Mouse (Mus musculus) heart, embryonic 10.5 days (tissue): ENCODE results near the gene Trim71. TPM values are rescaled to one million over a fixed set of nuclear protein-coding genes. Genes with fewer than 3 reads are reported as not detected.

ENCODE experiments used
- DNase-seq: peaks from one replicate; pipeline ENCODE4 v3.0.0-alpha.2; 2017; ENCODE audit warnings: low spot score
- H3K27ac ChIP-seq: fragments of 300-500 bp; sonication (generic); 2 replicates; pipeline ENCODE4 v1.5.1; 2016; ENCODE audit warnings: mild to moderate bottlenecking
- H3K27me3 ChIP-seq: fragments of 300-500 bp; sonication (generic); 2 replicates; pipeline ENCODE4 v1.6.1; 2016; ENCODE audit warnings: mild to moderate bottlenecking; ENCODE audit not compliant: poor library complexity, insufficient read depth, severe bottlenecking
- H3K36me3 ChIP-seq: fragments of 300-500 bp; sonication (generic); 2 replicates; pipeline ENCODE4 v1.6.1; 2016; ENCODE audit warnings: mild to moderate bottlenecking, moderate library complexity
- H3K4me1 ChIP-seq: fragments of 300-500 bp; sonication (generic); 2 replicates; pipeline ENCODE4 v1.6.1; 2016; ENCODE audit warnings: mild to moderate bottlenecking
- H3K4me3 ChIP-seq: fragments of 300-500 bp; sonication (generic); 2 replicates; pipeline ENCODE4 v1.5.1; 2016; ENCODE audit warnings: mild to moderate bottlenecking, moderate library complexity
- H3K9me3 ChIP-seq: fragments of 300-500 bp; sonication (generic); 2 replicates; pipeline ENCODE4 v1.6.1; 2016; ENCODE audit warnings: mild to moderate bottlenecking, moderate library complexity
- WGBS: fragments of 180-500 bp; shearing (Covaris S2); methylation state at CpG from one replicate; pipeline ENCODE4 v1.1.7; 2016; 5-methylcytosine and 5-hydroxymethylcytosine counted together
- polyA plus RNA-seq: library from polyadenylated mRNA; unstranded; fragments of >200 nt; fragmentation: Nextera tagmentation; extraction: Ambion mirVana; gene quantifications from 2 replicates; pipeline ENCODE4 v1.2.1, GENCODE M21; 2016

The Trim71 gene
- polyA plus RNA-seq, 1 experiment from 2014 or later: 3.1 TPM

GRCm38 (mm10) chr9:114568682-114569474, 4.7 kb upstream of the Trim71 start:
- H3K27ac ChIP-seq: no peak overlapping the region
- 85% methylated on average over 5 of the region's 5 CpGs for WGBS
- no peaks in the 10 kb centered on the region for H3K9me3 ChIP-seq
- H3K4me3 ChIP-seq: no peak overlapping the region
- H3K4me1 ChIP-seq: 0 out of 2 replicates have a peak, but pooled peaks cover 3% of the 10 kb centered on the region
- no peaks in the 10 kb centered on the region for H3K27me3 ChIP-seq
- no peaks in the 10 kb centered on the region for H3K36me3 ChIP-seq
- no peak for DNase-seq

GRCm38 (mm10) chr9:114564667-114565066, 498 bp upstream of the Trim71 start:
- peak overlapping the region; percentile 95 for H3K27ac ChIP-seq

DNA sequence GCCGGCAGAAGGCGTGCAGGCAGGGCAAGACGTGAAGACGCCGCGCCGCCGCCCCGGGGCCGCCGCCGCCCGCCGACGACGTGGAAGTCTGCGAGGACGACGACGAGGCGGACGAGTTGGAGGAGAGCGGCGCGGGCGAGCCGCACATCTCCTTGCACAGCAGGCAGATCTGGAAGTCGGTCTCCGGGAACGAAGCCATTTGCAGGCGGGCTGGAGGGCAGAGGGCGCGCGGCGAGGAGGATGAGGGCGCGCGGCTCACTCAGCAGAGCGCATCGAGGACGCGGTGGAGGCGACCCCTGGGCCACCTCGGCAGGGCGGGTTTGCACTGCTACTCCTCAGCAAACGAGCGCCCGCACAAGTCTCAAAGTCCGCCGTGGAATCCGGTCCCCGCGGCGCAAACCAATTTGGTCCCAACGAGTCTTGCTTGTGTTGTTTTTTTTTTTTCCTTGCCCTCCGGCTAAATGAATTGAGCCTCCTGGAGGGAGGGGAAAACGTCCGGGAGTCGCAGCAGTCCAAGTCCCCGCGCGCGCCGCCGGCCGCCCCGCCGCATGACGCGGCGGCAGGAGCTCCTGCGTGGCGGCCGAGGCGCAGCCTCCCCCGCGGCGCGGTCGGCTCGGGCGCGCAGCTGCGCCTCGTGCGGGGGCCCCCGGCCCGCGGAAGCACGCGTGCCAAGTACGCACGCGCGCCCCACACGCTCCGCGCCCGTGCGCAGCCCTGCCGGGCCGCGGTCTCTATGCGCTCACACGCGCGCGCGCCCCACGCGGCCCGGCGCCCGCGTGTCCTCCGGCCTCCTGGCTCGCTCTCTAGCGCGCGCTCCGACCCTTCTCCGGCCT, 1.0 kb downstream of the Trim71 start:
- Histone ChIP-seq H3K36me3 (no peaks in the 10 kb centered on the region), H3K27ac (peak overlapping the region; percentile 95)
- DNase-seq: no peak

More at GRCm38 (mm10) chr9:114564667-114565066, 498 bp upstream of the Trim71 start:
- WGBS: under 1% methylated on average over 10 of the region's 10 CpGs
- Histone ChIP-seq H3K9me3 (no peaks in the 10 kb centered on the region), H3K36me3 (no peaks in the 10 kb centered on the region), H3K4me3 (peak overlapping the region; percentile 88), H3K27me3 (peaks cover 11% of the 10 kb centered on the region), H3K4me1 (peaks cover 27% of the 10 kb centered on the region)
- DNase-seq: no peak

DNA sequence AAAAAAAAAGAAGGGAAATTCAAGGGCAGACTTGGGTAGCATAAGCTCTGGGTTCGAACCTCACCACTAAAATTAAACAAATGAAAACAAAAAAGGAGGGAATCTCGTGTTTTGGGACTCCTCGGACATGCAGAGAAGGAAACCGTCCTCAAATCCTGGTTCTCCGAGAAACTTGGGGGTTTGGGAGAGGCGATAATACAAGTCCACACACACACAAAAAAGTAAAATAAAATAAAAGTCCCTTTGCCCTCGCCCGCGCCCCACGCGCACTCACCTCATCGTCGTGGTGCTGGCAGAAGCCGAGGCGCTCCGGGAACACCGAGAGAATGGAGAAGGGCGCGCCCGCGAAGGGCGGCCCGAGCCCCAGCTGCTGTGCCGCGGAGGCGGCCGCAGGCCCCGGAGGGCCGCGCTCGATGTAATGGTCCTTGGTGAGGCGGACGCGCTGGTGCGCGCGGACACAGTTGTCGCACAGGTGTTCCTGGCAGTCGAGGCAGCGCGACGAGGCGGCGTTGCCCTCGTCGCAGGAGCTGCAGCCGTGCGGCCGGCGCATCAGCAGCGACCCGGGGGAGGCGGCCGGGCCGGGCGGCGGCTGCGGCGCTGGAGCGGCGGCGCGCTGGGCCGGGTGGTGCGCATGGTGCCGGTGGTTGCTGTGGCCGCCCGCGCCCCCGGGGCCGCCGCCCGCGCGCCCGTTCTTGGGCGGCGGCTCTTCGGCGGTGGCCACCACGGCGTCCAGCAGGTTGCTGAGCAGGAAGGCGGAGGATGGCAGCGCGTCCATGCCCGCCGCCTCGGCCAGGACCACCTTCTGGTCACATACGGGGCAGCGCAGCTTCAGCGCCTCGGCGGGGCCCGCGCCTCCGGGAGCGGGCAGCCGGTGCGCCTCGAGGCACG, 1.9 kb downstream of the Trim71 start:
- H3K27me3 ChIP-seq: peaks cover 11% of the 10 kb centered on the region
- WGBS: under 1% methylated on average over 100 of the region's 101 CpGs
- no peaks in the 10 kb centered on the region for H3K9me3 ChIP-seq
- peak overlapping the region; percentile 88 for H3K4me3 ChIP-seq
- no peaks in the 10 kb centered on the region for H3K36me3 ChIP-seq
- H3K4me1 ChIP-seq: peaks cover 44% of the 10 kb centered on the region
- no peak for DNase-seq
- H3K27ac ChIP-seq: peak overlapping the region; percentile 95

More for the DNA sequence above, 1.0 kb downstream of the Trim71 start:
- Histone ChIP-seq H3K27me3 (peaks cover 11% of the 10 kb centered on the region), H3K9me3 (no peaks in the 10 kb centered on the region), H3K4me3 (peak overlapping the region; percentile 88), H3K4me1 (peaks cover 38% of the 10 kb centered on the region)
- under 1% methylated on average over 116 of the region's 122 CpGs for WGBS

DNA sequence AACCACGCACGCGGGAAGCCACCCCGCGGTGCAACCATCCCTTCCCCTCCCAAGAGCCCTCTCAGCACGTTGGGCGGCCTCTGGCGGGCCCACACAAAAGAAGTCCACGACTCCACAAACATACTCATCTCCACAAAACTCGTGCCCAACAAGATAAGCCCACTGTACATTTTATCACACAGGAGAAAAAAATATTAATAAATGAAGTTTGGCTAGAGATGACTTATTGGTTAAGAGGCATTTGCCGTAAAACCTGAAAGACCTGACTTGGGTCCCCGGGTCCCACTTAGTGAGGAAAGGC, 2.5 kb downstream of the Trim71 start:
- Histone ChIP-seq H3K9me3 (no peaks in the 10 kb centered on the region), H3K36me3 (no peaks in the 10 kb centered on the region), H3K4me1 (peaks cover 51% of the 10 kb centered on the region), H3K27me3 (peaks cover 11% of the 10 kb centered on the region), H3K27ac (peak overlapping the region; percentile 95), H3K4me3 (peak overlapping the region; percentile 88)
- WGBS: under 1% methylated on average over 12 of the region's 12 CpGs
- DNase-seq: no peak

- under 1% methylated on average over 36 of the region's 36 CpGs for WGBS
- Histone ChIP-seq H3K9me3 (no peaks in the 10 kb centered on the region), H3K4me3 (peak overlapping the region; percentile 88), H3K27me3 (peaks cover 11% of the 10 kb centered on the region), H3K36me3 (no peaks in the 10 kb centered on the region), H3K4me1 (peaks cover 57% of the 10 kb centered on the region), H3K27ac (peak overlapping the region; percentile 95)
- no peak for DNase-seq
These were observed 3.1 kb downstream of the Trim71 start for GRCm38 (mm10) chr9:114560771-114561670.

DNA sequence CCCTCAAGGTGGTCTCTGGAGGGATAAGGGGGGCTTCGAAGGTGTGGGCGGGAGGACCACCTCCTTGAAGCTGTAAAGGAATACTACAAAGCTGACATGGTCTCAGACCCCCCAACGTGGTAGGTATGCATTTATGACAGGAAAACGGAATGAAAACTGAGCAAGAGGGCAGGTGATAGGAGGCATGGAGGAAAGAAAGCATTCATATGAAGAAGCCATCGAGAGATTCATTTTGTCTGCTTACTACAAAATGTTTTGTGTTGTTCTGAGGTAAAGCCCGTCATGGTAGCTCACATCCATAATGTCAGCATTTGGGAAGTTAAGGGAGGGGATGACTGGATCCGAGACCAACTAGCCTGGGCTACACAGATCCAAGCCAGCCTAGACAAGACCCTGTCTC, 4.0 kb downstream of the Trim71 start:
- Histone ChIP-seq H3K27ac (peak overlapping the region; percentile 95; the same call in 1 of the 2 replicates), H3K4me1 (peaks cover 63% of the 10 kb centered on the region), H3K36me3 (no peaks in the 10 kb centered on the region), H3K4me3 (peak overlapping the region; percentile 88), H3K9me3 (no peaks in the 10 kb centered on the region), H3K27me3 (peaks cover 11% of the 10 kb centered on the region)
- 18% methylated on average over 7 of the region's 7 CpGs for WGBS
- DNase-seq: no peak

GRCm38 (mm10) chr9:114557086-114557485, 7.1 kb downstream of the Trim71 start:
- Histone ChIP-seq H3K4me1 (peaks cover 76% of the 10 kb centered on the region), H3K9me3 (no peaks in the 10 kb centered on the region), H3K27ac (no peak overlapping the region; the same call in 1 of the 2 replicates), H3K27me3 (peaks cover under 1% of the 10 kb centered on the region; the same call in 1 of the 2 replicates), H3K36me3 (no peaks in the 10 kb centered on the region), H3K4me3 (peak overlapping the region; percentile 34; the same call in 1 of the 2 replicates)
- WGBS: 21% methylated on average over 7 of the region's 7 CpGs
- no peak for DNase-seq

GRCm38 (mm10) chr9:114556276-114556855, 7.8 kb downstream of the Trim71 start:
- Histone ChIP-seq H3K9me3 (no peaks in the 10 kb centered on the region), H3K4me1 (peaks cover 75% of the 10 kb centered on the region), H3K27ac (no peak overlapping the region; the same call in 1 of the 2 replicates), H3K36me3 (no peaks in the 10 kb centered on the region), H3K4me3 (peak overlapping the region; percentile 34; the same call in 1 of the 2 replicates), H3K27me3 (no peaks in the 10 kb centered on the region)
- no peak for DNase-seq
- WGBS: 30% methylated on average over 10 of the region's 10 CpGs

GRCm38 (mm10) chr9:114554355-114554979, 9.7 kb downstream of the Trim71 start:
- Histone ChIP-seq H3K4me1 (peaks cover 73% of the 10 kb centered on the region), H3K9me3 (no peaks in the 10 kb centered on the region), H3K36me3 (no peaks in the 10 kb centered on the region), H3K27me3 (no peaks in the 10 kb centered on the region), H3K27ac (peak overlapping the region; percentile 43; the same call in 1 of the 2 replicates), H3K4me3 (no peak overlapping the region)
- no peak for DNase-seq
- WGBS: 67% methylated on average over 5 of the region's 5 CpGs

GRCm38 (mm10) chr9:114553828-114554227, 10.3 kb downstream of the Trim71 start:
- H3K27me3 ChIP-seq: no peaks in the 10 kb centered on the region
- peaks cover 73% of the 10 kb centered on the region for H3K4me1 ChIP-seq
- H3K4me3 ChIP-seq: no peak overlapping the region
- no peaks in the 10 kb centered on the region for H3K36me3 ChIP-seq
- peak overlapping the region; percentile 43; the same call in 1 of the 2 replicates for H3K27ac ChIP-seq
- DNase-seq: no peak
- H3K9me3 ChIP-seq: no peaks in the 10 kb centered on the region
